Mouse (Mus musculus): ENCODE results near the gene Aacs. TPM values are rescaled to one million over a fixed set of nuclear protein-coding genes. Genes with fewer than 3 reads are reported as not detected.
"Not testable (repeated sequence)": the region's sequence is repeated elsewhere in the genome, so short reads cannot be mapped to it uniquely, and the experiment has no call there.

The Aacs gene
- polyA plus RNA-seq (2014; fragmentation: Nextera tagmentation; extraction: Ambion mirVana), result 51.8 and 71.1 TPM in 2 replicates

DNA sequence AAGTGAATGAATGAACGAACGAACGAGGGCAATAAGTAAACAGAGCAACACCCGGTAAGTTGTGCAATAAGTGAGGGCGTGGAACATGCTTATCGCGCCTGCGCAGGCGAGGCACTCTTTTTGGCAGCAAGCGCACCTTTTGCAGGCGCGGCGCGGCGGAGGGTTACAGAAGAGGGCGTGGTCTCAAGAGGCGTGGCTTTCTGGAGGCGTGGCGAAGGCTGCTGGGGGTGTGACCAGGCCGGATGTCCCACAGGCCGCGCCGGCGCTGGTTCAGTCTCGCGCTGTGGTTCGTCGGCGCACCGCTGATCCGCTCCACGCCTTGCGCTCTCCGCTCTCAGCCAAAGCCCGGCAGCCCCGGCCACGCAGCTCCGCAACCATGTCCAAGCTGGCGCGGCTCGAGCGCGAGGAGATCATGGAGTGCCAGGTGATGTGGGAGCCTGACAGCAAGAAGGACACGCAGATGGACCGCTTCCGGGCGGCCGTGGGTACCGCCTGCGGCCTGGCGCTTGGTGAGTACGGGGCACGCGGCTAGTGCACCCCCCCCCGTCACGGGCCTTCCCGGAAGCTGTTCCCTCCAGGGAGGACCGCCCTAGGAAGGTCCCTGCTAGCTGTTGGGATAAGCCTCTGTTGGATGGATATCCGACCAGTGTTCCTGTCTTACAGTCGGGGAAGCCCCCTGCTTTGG, at the start of gene Aacs:
Aacs (plus strand) TSS at position 214 of the 685 bp plus-strand sequence.
- peaks cover 14% of the 10 kb centered on the region for H3K4me1 ChIP-seq (ENCODE audit: control insufficient read depth, insufficient read depth, low read length)
- no peaks in the 10 kb centered on the region for H3K27me3 ChIP-seq (replicated peaks; ENCODE audit: control insufficient read depth, insufficient read depth, low read length)
- DNase-seq (ENCODE audit: low spot score) (peak; percentile 97), ATAC-seq (peak; percentile 95)
- H3K27ac ChIP-seq (ENCODE audit: low read depth, low read length), result peak within 1 kb of the TSS; percentile 72; the same call in 1 of the 2 replicates
- H3K9ac ChIP-seq (ENCODE audit: low read length), result peak within 1 kb of the TSS; percentile 79
- WGBS, result under 1% methylated on average over 56 of the region's 60 CpGs
- H3K4me3 ChIP-seq (ENCODE audit: low read depth, low read length), result peak within 1 kb of the TSS; percentile 73
- peak within 1 kb of the TSS; percentile 83 for H3K4me2 ChIP-seq (ENCODE audit: low read length)
- no peaks in the 10 kb centered on the region for H3K36me3 ChIP-seq (ENCODE audit: control insufficient read depth, insufficient read depth, low read length)
- H3K9me3 ChIP-seq (replicated peaks; ENCODE audit: control insufficient read depth, low read length), result no peaks in the 10 kb centered on the region

GRCm38 (mm10) chr5:125426343-125426742, 49.3 kb upstream of the Aacs start:
- no peaks in the 10 kb centered on the region for H3K27me3 ChIP-seq (replicated peaks; ENCODE audit: control insufficient read depth, insufficient read depth, low read length)
- H3K4me3 ChIP-seq (ENCODE audit: low read depth, low read length), result no peak overlapping the region
- DNase-seq (ENCODE audit: low spot score) (no peak), ATAC-seq (no peak)
- peaks cover 100% of the 10 kb centered on the region for H3K36me3 ChIP-seq (ENCODE audit: control insufficient read depth, insufficient read depth, low read length)
- H3K9me3 ChIP-seq (replicated peaks; ENCODE audit: control insufficient read depth, low read length), result no peaks in the 10 kb centered on the region
- 92% methylated on average over 10 of the region's 10 CpGs for WGBS
- H3K4me2 ChIP-seq (ENCODE audit: low read length), result no peak overlapping the region
- H3K9ac ChIP-seq (ENCODE audit: low read length), result no peak overlapping the region
- H3K27ac ChIP-seq (ENCODE audit: low read depth, low read length), result no peak overlapping the region
- H3K4me1 ChIP-seq (ENCODE audit: control insufficient read depth, insufficient read depth, low read length), result no peaks in the 10 kb centered on the region

DNA sequence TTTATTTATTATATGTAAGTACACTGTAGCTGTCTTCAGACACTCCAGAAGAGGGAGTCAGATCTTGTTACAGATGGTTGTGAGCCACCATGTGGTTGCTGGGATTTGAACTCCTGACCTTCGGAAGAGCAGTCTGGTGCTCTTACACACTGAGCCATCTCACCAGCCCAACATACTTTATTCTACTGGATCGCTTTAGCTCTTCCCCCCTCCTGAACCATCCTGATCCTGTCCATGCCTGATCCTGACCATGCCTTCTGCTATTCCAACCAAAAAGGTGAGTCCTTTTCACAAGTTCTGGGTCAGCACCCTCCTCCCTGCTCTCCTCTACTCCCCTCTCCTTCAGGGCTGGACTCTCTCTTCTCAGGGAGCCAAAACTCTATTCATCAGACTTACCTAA, 43.3 kb upstream of the Aacs start:
- H3K4me2 ChIP-seq (ENCODE audit: low read length), result 0 out of 2 replicates have a peak overlapping the region, but pooled peaks have one; percentile 89
- H3K9ac ChIP-seq (ENCODE audit: low read length); H3K9me3 ChIP-seq (replicated peaks; ENCODE audit: control insufficient read depth, low read length); H3K27ac ChIP-seq (ENCODE audit: low read depth, low read length); DNase-seq (ENCODE audit: low spot score); H3K4me3 ChIP-seq (ENCODE audit: low read depth, low read length); H3K4me1 ChIP-seq (ENCODE audit: control insufficient read depth, insufficient read depth, low read length); ATAC-seq; H3K27me3 ChIP-seq (replicated peaks; ENCODE audit: control insufficient read depth, insufficient read depth, low read length): not testable (repeated sequence)
- peaks cover 44% of the 10 kb centered on the region for H3K36me3 ChIP-seq (ENCODE audit: control insufficient read depth, insufficient read depth, low read length)
- 92% methylated on average over 2 of the region's 2 CpGs for WGBS

DNA sequence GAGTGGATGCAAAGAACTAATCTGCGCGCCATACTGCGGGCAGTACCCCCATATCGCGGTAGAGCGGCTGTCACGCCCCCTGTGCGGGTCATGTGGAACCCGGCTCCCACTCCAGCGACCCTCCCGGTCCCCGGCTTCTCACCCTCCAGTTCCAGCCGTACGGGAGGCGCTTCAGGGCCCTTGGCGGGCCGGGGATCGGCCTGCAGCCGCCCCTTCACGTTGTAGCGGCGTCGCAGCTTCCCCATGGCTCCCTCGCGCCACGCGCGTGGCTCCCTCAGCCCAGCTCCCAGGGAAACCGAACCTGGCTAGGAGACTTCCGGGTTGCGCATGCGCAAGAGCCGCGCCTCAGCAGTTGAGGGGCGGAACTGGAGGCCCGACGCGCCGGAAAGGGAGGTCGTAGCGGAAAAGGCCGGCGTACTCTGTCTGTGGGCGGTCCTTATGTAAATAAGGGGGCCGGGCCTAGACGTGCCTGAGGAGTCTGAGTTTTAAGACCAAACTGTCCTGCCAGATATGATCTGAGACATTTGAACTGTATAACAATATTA, 41.7 kb upstream of the Aacs start, which contains the start of gene Dhx37:
Dhx37 (minus strand) TSS at position 329 of the 545 bp plus-strand sequence.
- Histone ChIP-seq H3K36me3 (ENCODE audit: control insufficient read depth, insufficient read depth, low read length) (peaks cover 28% of the 10 kb centered on the region), H3K4me2 (ENCODE audit: low read length) (peak within 1 kb of the TSS; percentile 89), H3K27ac (ENCODE audit: low read depth, low read length) (peak within 1 kb of the TSS; percentile 74), H3K9ac (ENCODE audit: low read length) (peak within 1 kb of the TSS; percentile 88), H3K27me3 (replicated peaks; ENCODE audit: control insufficient read depth, insufficient read depth, low read length) (no peaks in the 10 kb centered on the region), H3K4me1 (ENCODE audit: control insufficient read depth, insufficient read depth, low read length) (peaks cover 9% of the 10 kb centered on the region), H3K4me3 (ENCODE audit: low read depth, low read length) (peak within 1 kb of the TSS; percentile 73), H3K9me3 (replicated peaks; ENCODE audit: control insufficient read depth, low read length) (no peaks in the 10 kb centered on the region)
- under 1% methylated on average over 46 of the region's 46 CpGs for WGBS
- peak; percentile 98 for DNase-seq (ENCODE audit: low spot score)
- ATAC-seq, result peak; percentile 98

DNA sequence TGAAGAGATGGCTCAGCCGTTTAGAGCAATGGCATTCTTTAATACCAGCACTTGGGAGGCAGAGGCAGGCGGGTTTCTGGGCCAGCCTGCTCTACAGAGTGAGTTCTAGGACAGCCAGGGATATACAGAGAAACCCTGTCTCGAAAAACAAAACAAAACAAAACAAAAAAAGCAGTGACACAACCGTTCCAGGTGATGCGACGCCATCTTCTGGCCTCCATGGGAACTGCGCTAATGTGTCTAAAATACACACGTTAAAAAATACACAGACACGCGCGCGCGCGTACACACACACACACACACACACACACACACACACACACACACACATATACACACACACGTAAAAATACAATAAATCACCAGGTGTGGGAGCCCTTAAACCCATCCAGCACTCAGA, 41.3 kb upstream of the Aacs start:
- ATAC-seq, result not testable (repeated sequence)

DNA sequence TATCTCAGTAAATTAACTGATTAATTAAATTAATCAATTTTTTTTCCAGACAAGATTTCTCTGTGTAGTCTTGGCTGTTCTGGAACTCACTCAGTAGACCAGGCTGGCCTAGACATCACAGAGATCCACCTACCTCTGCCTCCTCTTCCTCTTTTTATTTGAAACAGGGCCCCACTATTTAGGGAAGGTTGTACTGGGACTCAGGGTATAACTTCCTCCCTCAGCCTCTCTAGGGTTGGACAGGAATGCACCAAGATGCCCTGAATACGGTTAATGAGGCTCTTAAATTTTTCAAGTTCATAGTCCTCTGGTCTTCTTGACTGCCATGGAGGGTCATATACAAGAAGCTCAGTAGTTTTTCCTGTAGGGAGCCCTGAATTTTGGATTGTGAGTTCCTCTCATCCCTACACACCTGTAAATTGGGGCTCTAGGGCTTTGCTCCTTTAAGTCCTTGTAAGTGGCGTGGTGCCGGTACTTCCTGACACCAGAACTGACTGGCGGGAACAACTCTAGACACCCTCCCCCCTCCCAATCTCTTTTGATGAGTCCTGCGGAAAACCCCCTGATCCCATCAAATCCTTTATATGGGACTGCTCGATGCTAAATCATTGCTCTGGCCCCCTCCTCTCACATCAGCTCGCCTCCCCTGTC, 34.9 kb upstream of the Aacs start:
- H3K9ac ChIP-seq (ENCODE audit: low read length), result peak overlapping the region; percentile 85
- H3K4me3 ChIP-seq (ENCODE audit: low read depth, low read length), result peak overlapping the region; percentile 86
- H3K9me3 ChIP-seq (replicated peaks; ENCODE audit: control insufficient read depth, low read length), result no peaks in the 10 kb centered on the region
- 6% methylated on average over 7 of the region's 7 CpGs for WGBS
- peaks cover 7% of the 10 kb centered on the region for H3K4me1 ChIP-seq (ENCODE audit: control insufficient read depth, insufficient read depth, low read length)
- ATAC-seq (no peak; the same call in 1 of the 2 replicates), DNase-seq (ENCODE audit: low spot score) (no peak)
- no peaks in the 10 kb centered on the region for H3K36me3 ChIP-seq (ENCODE audit: control insufficient read depth, insufficient read depth, low read length)
- H3K27ac ChIP-seq (ENCODE audit: low read depth, low read length), result no peak overlapping the region
- H3K4me2 ChIP-seq (ENCODE audit: low read length), result peak overlapping the region; percentile 79
- H3K27me3 ChIP-seq (replicated peaks; ENCODE audit: control insufficient read depth, insufficient read depth, low read length), result no peaks in the 10 kb centered on the region

More for the DNA sequence above, 41.3 kb upstream of the Aacs start:
- not testable (repeated sequence) for H3K9me3 ChIP-seq (replicated peaks; ENCODE audit: control insufficient read depth, low read length); H3K27me3 ChIP-seq (replicated peaks; ENCODE audit: control insufficient read depth, insufficient read depth, low read length); DNase-seq (ENCODE audit: low spot score); H3K27ac ChIP-seq (ENCODE audit: low read depth, low read length); H3K9ac ChIP-seq (ENCODE audit: low read length); H3K4me1 ChIP-seq (ENCODE audit: control insufficient read depth, insufficient read depth, low read length)
- Histone ChIP-seq H3K4me2 (ENCODE audit: low read length) (peak overlapping the region; percentile 89; the same call in 1 of the 2 replicates), H3K36me3 (ENCODE audit: control insufficient read depth, insufficient read depth, low read length) (peaks cover 23% of the 10 kb centered on the region), H3K4me3 (ENCODE audit: low read depth, low read length) (peak overlapping the region; percentile 73)
- 53% methylated on average over 15 of the region's 15 CpGs for WGBS

- under 1% methylated on average over 53 of the region's 97 CpGs for WGBS
- Histone ChIP-seq H3K9ac (ENCODE audit: low read length) (peak within 1 kb of the TSS; percentile 85), H3K4me2 (ENCODE audit: low read length) (peak within 1 kb of the TSS; percentile 79), H3K27me3 (replicated peaks; ENCODE audit: control insufficient read depth, insufficient read depth, low read length) (no peaks in the 10 kb centered on the region), H3K9me3 (replicated peaks; ENCODE audit: control insufficient read depth, low read length) (no peaks in the 10 kb centered on the region), H3K36me3 (ENCODE audit: control insufficient read depth, insufficient read depth, low read length) (no peaks in the 10 kb centered on the region), H3K4me1 (ENCODE audit: control insufficient read depth, insufficient read depth, low read length) (peaks cover 7% of the 10 kb centered on the region), H3K4me3 (ENCODE audit: low read depth, low read length) (peak within 1 kb of the TSS; percentile 86), H3K27ac (ENCODE audit: low read depth, low read length) (peak within 1 kb of the TSS; percentile 65; the same call in 1 of the 2 replicates)
- DNase-seq (ENCODE audit: low spot score) (peak; percentile 74), ATAC-seq (peak; percentile 96)
Measured at GRCm38 (mm10) chr5:125441234-125442114, 34.1 kb upstream of the Aacs start, which contains the start of gene Bri3bp. Gene Bri3bp, plus strand, starts transcription at chr5:125441568.

Measured in forebrain, embryonic 14.5 days (tissue).